Mouse (Mus musculus) bone marrow macrophage, adult 2 months (primary cell): ENCODE data around the gene Acot2.

Experiments
- CTCF ChIP-seq: IDR thresholded peaks from 2 replicates; pipeline ENCODE4 v1.5.1; 2012; ENCODE audit warnings: low read depth, mild to moderate bottlenecking, low read length, moderate library complexity
- POLR2A ChIP-seq: IDR thresholded peaks from 2 replicates; pipeline ENCODE4 v1.6.1; 2012; ENCODE audit warnings: mild to moderate bottlenecking, low read depth, low read length, borderline replicate concordance

- no peak for TF ChIP-seq POLR2A
- no peak for TF ChIP-seq CTCF
Observed at GRCm38 (mm10) chr12:84042248-84042647, 54.6 kb downstream of the Acot2 start.
